Mouse (Mus musculus) Patski (cell line): Measurements from ENCODE around the gene Fhad1. TPM values are rescaled to one million over a fixed set of nuclear protein-coding genes. Genes with fewer than 3 reads are reported as not detected.

ENCODE experiments used
- ATAC-seq: fragments of 100-300 bp; one replicate; pipeline ENCODE4 v1.8.0; 2021
- CTCF ChIA-PET: fragments of 350-600 bp; sonication (Branson Sonifier 250); formaldehyde crosslinking; loops from one replicate; lab custom pipeline; 2022; ENCODE audit warnings: inconsistent platforms; lab: Charles Lee
- POLR2A ChIA-PET: fragments of 350-600 bp; sonication (Branson Sonifier 250); formaldehyde crosslinking; loops from one replicate; lab custom pipeline; 2022; ENCODE audit warnings: antibody characterized with exemption, inconsistent platforms; lab: Charles Lee
- DNase-seq: peaks from one replicate; pipeline ENCODE4 v3.0.0-alpha.2; 2011; ENCODE audit warnings: low read depth, low spot score
- H3K27me3 ChIP-seq: fragments of 371-371 bp; one replicate; pipeline ENCODE4 v1.5.1; 2021
- CTCF ChIP-seq: fragments of 100-300 bp; IDR thresholded peaks from one replicate; pipeline ENCODE4 v1.5.1; 2021
- in situ Hi-C: fragments of 300-500 bp; cut with MboI; formaldehyde crosslinking; loops from 3 replicates; pipeline ENCODE4 v1.11.1; 2018; ENCODE audit warnings: low pct_unique_long_range_greater_than_20kb, mixed read lengths
- polyA plus RNA-seq: library from polyadenylated mRNA; unstranded; gene quantifications from one replicate; pipeline ENCODE4 v1.2.3, GENCODE M21; 2021

Fhad1 gene
- polyA plus RNA-seq, 1 experiment from 2014 or later: 0.41 TPM

GRCm38 (mm10) chr4:141857422-141857930, 157.4 kb downstream of the Fhad1 start:
- CTCF ChIA-PET: interaction anchor here (1.0 to 2.2 kb wide), 6 partner anchors 23 to 240 kb away, joined by 3 to 16 read pairs (median 4); no protein-coding TSS in a partner anchor
- no peak for TF ChIP-seq CTCF
- DNase-seq (no peak), ATAC-seq (peak; percentile 71)
- in situ Hi-C loops: loop anchor here (5.0 kb wide), 1 partner anchor 100 kb away; no protein-coding TSS in a partner anchor
- H3K27me3 ChIP-seq: no peaks in the 10 kb centered on the region
- POLR2A ChIA-PET: no interaction called here

GRCm38 (mm10) chr4:141853437-141853836, 161.4 kb downstream of the Fhad1 start:
- DNase-seq: no peak
- no peak for ATAC-seq
- peak; percentile 68 for TF ChIP-seq CTCF
- ChIA-PET CTCF (interaction anchor here (1.2 to 2.9 kb wide), 5 partner anchors 11 to 103 kb away, joined by 3 to 19 read pairs (median 6); no protein-coding TSS in a partner anchor), POLR2A (no interaction called here)
- in situ Hi-C loops: no loop called here
- H3K27me3 ChIP-seq: no peaks in the 10 kb centered on the region

- ChIA-PET CTCF (interaction anchor here (1.1 to 1.7 kb wide), 2 partner anchors 25 to 36 kb away, joined by 3 to 4 read pairs; no protein-coding TSS in a partner anchor), POLR2A (no interaction called here)
- TF ChIP-seq CTCF: no peak
- in situ Hi-C loops: loop anchor here (10.0 to 25.0 kb wide), 2 partner anchors 231 to 1166 kb away; partner anchors contain the start of gene Tmem82
- no peaks in the 10 kb centered on the region for H3K27me3 ChIP-seq
- DNase-seq (no peak), ATAC-seq (no peak)
These were observed 168.9 kb downstream of the Fhad1 start, which contains the start of gene Ctrc for GRCm38 (mm10) chr4:141845999-141846398. Gene Ctrc (minus strand): TSS chr4:141846359.

Other genes with a start within 250 kb of the Fhad1 start
- gene Dnajc16, start 224.2 kb downstream of the Fhad1 start, polyA plus RNA-seq: 14.5 TPM
- 6.9 TPM for gene Casp9, start 221.5 kb downstream of the Fhad1 start, polyA plus RNA-seq
- not detected for gene Cela2a, start 188.9 kb downstream of the Fhad1 start, polyA plus RNA-seq
- gene Ctrc, start 168.7 kb downstream of the Fhad1 start, polyA plus RNA-seq: not detected
- 54.6 TPM for gene Efhd2, start 140.2 kb downstream of the Fhad1 start, polyA plus RNA-seq
- gene Tmem51, start 69.2 kb upstream of the Fhad1 start, polyA plus RNA-seq: 10.3 TPM
- gene Kazn, start 224.3 kb upstream of the Fhad1 start, polyA plus RNA-seq: 6.1 TPM